Mouse (Mus musculus): ENCODE measurements at regions not wholly inside any gene's neighbourhood (a gene's known extent, or its start where the extent isn't known, plus 50 kb on each side); places are given as distances from the start of the nearest gene placed in this dataset.

GRCm38 (mm10) chr14:64595523-64595889 lies 491.4 kb downstream of the Prss52 start:
- no peak for DNase-seq

- peak; percentile 56 for DNase-seq
Observed at GRCm38 (mm10) chr14:64595891-64596290, 491.8 kb downstream of the Prss52 start.

GRCm38 (mm10) chr14:64597218-64597617 lies 493.1 kb downstream of the Prss52 start:
- peak; percentile 42 for DNase-seq

Measured in cerebellum, adult 9-11 months (tissue).